Mouse (Mus musculus): Measurements from ENCODE around the gene Tuba8. TPM values are rescaled to one million over a fixed set of nuclear protein-coding genes. Genes with fewer than 3 reads are reported as not detected.

The Tuba8 gene
- 5.4 and 5.8 TPM in 2 replicates for polyA plus RNA-seq (2012; rRNA removed)

GRCm38 (mm10) chr6:121210149-121210925 is at the start of gene Tuba8:
Gene Tuba8, plus strand, starts transcription at chr6:121210696.
- H3K4me3 ChIP-seq (ENCODE audit: insufficient read depth, low read length): peak within 1 kb of the TSS; percentile 42
- TF ChIP-seq CTCF (IDR thresholded peaks at IDR 0.05; ENCODE audit: extremely low read depth, insufficient read depth, low read length): no peak
- TF ChIP-seq POLR2A (IDR thresholded peaks at IDR 0.05; ENCODE audit: extremely low read depth, insufficient read depth, low read length): no peak
- H3K4me1 ChIP-seq (ENCODE audit: control insufficient read depth, insufficient read depth, low read length): no peaks in the 10 kb centered on the region
- H3K27ac ChIP-seq (ENCODE audit: insufficient read depth, low read length): no peak within 1 kb of the TSS

GRCm38 (mm10) chr6:121162616-121163015 is 47.9 kb upstream of the Tuba8 start:
- H3K4me3 ChIP-seq (ENCODE audit: insufficient read depth, low read length): no peak overlapping the region
- H3K4me1 ChIP-seq (ENCODE audit: control insufficient read depth, insufficient read depth, low read length): no peaks in the 10 kb centered on the region
- H3K27ac ChIP-seq (ENCODE audit: insufficient read depth, low read length): no peak overlapping the region
- TF ChIP-seq POLR2A (IDR thresholded peaks at IDR 0.05; ENCODE audit: extremely low read depth, insufficient read depth, low read length) (no peak), CTCF (IDR thresholded peaks at IDR 0.05; ENCODE audit: extremely low read depth, insufficient read depth, low read length) (no peak)

- no peak overlapping the region for H3K27ac ChIP-seq (ENCODE audit: insufficient read depth, low read length)
- TF ChIP-seq CTCF (IDR thresholded peaks at IDR 0.05; ENCODE audit: extremely low read depth, insufficient read depth, low read length): no peak
- no peak for TF ChIP-seq POLR2A (IDR thresholded peaks at IDR 0.05; ENCODE audit: extremely low read depth, insufficient read depth, low read length)
- H3K4me1 ChIP-seq (ENCODE audit: control insufficient read depth, insufficient read depth, low read length): no peaks in the 10 kb centered on the region
- no peak overlapping the region for H3K4me3 ChIP-seq (ENCODE audit: insufficient read depth, low read length)
Measured at GRCm38 (mm10) chr6:121166098-121166552, 44.4 kb upstream of the Tuba8 start.

- H3K4me1 ChIP-seq (ENCODE audit: control insufficient read depth, insufficient read depth, low read length): no peaks in the 10 kb centered on the region
- no peak for TF ChIP-seq CTCF (IDR thresholded peaks at IDR 0.05; ENCODE audit: extremely low read depth, insufficient read depth, low read length)
- TF ChIP-seq POLR2A (IDR thresholded peaks at IDR 0.05; ENCODE audit: extremely low read depth, insufficient read depth, low read length): no peak
- no peak overlapping the region for H3K27ac ChIP-seq (ENCODE audit: insufficient read depth, low read length)
- no peak overlapping the region for H3K4me3 ChIP-seq (ENCODE audit: insufficient read depth, low read length)
Measured at GRCm38 (mm10) chr6:121167381-121167975, 43.0 kb upstream of the Tuba8 start.

GRCm38 (mm10) chr6:121171102-121171501 is 39.4 kb upstream of the Tuba8 start:
- H3K4me1 ChIP-seq (ENCODE audit: control insufficient read depth, insufficient read depth, low read length): no peaks in the 10 kb centered on the region
- H3K4me3 ChIP-seq (ENCODE audit: insufficient read depth, low read length): no peak overlapping the region
- H3K27ac ChIP-seq (ENCODE audit: insufficient read depth, low read length): no peak overlapping the region
- TF ChIP-seq CTCF (IDR thresholded peaks at IDR 0.05; ENCODE audit: extremely low read depth, insufficient read depth, low read length): no peak

- Histone ChIP-seq H3K4me1 (ENCODE audit: control insufficient read depth, insufficient read depth, low read length) (no peaks in the 10 kb centered on the region), H3K4me3 (ENCODE audit: insufficient read depth, low read length) (no peak overlapping the region), H3K27ac (ENCODE audit: insufficient read depth, low read length) (no peak overlapping the region)
- TF ChIP-seq CTCF (IDR thresholded peaks at IDR 0.05; ENCODE audit: extremely low read depth, insufficient read depth, low read length) (no peak), POLR2A (IDR thresholded peaks at IDR 0.05; ENCODE audit: extremely low read depth, insufficient read depth, low read length) (no peak)
Measured at GRCm38 (mm10) chr6:121173471-121173870, 37.0 kb upstream of the Tuba8 start.

GRCm38 (mm10) chr6:121174761-121175160 is 35.7 kb upstream of the Tuba8 start:
- no peak overlapping the region for H3K27ac ChIP-seq (ENCODE audit: insufficient read depth, low read length)

GRCm38 (mm10) chr6:121176011-121176730 is 34.3 kb upstream of the Tuba8 start:
- Histone ChIP-seq H3K27ac (ENCODE audit: insufficient read depth, low read length) (no peak overlapping the region), H3K4me1 (ENCODE audit: control insufficient read depth, insufficient read depth, low read length) (no peaks in the 10 kb centered on the region; the same call in 1 of the 2 replicates), H3K4me3 (ENCODE audit: insufficient read depth, low read length) (no peak overlapping the region)
- TF ChIP-seq POLR2A (IDR thresholded peaks at IDR 0.05; ENCODE audit: extremely low read depth, insufficient read depth, low read length) (no peak), CTCF (IDR thresholded peaks at IDR 0.05; ENCODE audit: extremely low read depth, insufficient read depth, low read length) (no peak)

More at GRCm38 (mm10) chr6:121174761-121175160, 35.7 kb upstream of the Tuba8 start:
- H3K4me1 ChIP-seq (ENCODE audit: control insufficient read depth, insufficient read depth, low read length): no peaks in the 10 kb centered on the region; the same call in 1 of the 2 replicates
- TF ChIP-seq CTCF (IDR thresholded peaks at IDR 0.05; ENCODE audit: extremely low read depth, insufficient read depth, low read length) (no peak), POLR2A (IDR thresholded peaks at IDR 0.05; ENCODE audit: extremely low read depth, insufficient read depth, low read length) (no peak)
- no peak overlapping the region for H3K4me3 ChIP-seq (ENCODE audit: insufficient read depth, low read length)

GRCm38 (mm10) chr6:121176731-121177098 is 33.8 kb upstream of the Tuba8 start:
- H3K4me3 ChIP-seq (ENCODE audit: insufficient read depth, low read length): no peak overlapping the region
- H3K27ac ChIP-seq (ENCODE audit: insufficient read depth, low read length): no peak overlapping the region
- TF ChIP-seq CTCF (IDR thresholded peaks at IDR 0.05; ENCODE audit: extremely low read depth, insufficient read depth, low read length): no peak
- no peak for TF ChIP-seq POLR2A (IDR thresholded peaks at IDR 0.05; ENCODE audit: extremely low read depth, insufficient read depth, low read length)
- no peaks in the 10 kb centered on the region; the same call in 1 of the 2 replicates for H3K4me1 ChIP-seq (ENCODE audit: control insufficient read depth, insufficient read depth, low read length)

Measured in cortical plate, adult 2 months (tissue).